Mouse (Mus musculus) gastrocnemius, postnatal 36 days (tissue): ENCODE results near the gene Wdr31. TPM values are rescaled to one million over a fixed set of nuclear protein-coding genes. Genes with fewer than 3 reads are reported as not detected.
"Not testable (repeated sequence)": the region's sequence is repeated elsewhere in the genome, so short reads cannot be mapped to it uniquely, and the experiment has no call there.

ENCODE experiments used
- DNase-seq, 2 experiments: peaks; one replicate each; pipeline ENCODE4 v3.0.0; 2022
- intact Hi-C: fragments of 180-260 bp; cut with DNase I; formaldehyde crosslinking; loops from one replicate; pipeline ENCODE4 v1.15.1; 2025
- total RNA-seq, 2 experiments: library from RNA; stranded (reverse); gene quantifications; 2 replicates each; pipeline ENCODE4 v1.2.3; 2021

The Wdr31 gene
- total RNA-seq, 2 experiments from 2014 or later, result 0.22 TPM; not detected in 1

- DNase-seq, result no peak
- intact Hi-C loops, result no loop called here
These were observed 30.1 kb upstream of the Wdr31 start for GRCm38 (mm10) chr4:62500799-62501198.

GRCm38 (mm10) chr4:62496815-62497214 lies 26.1 kb upstream of the Wdr31 start:
- intact Hi-C loops, result loop anchor here (5.0 kb wide), 1 partner anchor 40 kb away; no protein-coding TSS in a partner anchor
- DNase-seq, result no peak

- DNase-seq, result peak in 1 of 2 experiments; percentile 26
These were observed 25.2 kb upstream of the Wdr31 start for GRCm38 (mm10) chr4:62495946-62496345.

GRCm38 (mm10) chr4:62494230-62494629 lies 23.5 kb upstream of the Wdr31 start:
- intact Hi-C loops, result no loop called here

More at GRCm38 (mm10) chr4:62495946-62496345, 25.2 kb upstream of the Wdr31 start:
- intact Hi-C loops, result loop anchor here (5.0 kb wide), 1 partner anchor 39 kb away; no protein-coding TSS in a partner anchor

GRCm38 (mm10) chr4:62492682-62493081 lies 22.0 kb upstream of the Wdr31 start:
- no peak for DNase-seq
- intact Hi-C loops, result no loop called here

More at GRCm38 (mm10) chr4:62494230-62494629, 23.5 kb upstream of the Wdr31 start:
- DNase-seq, result no peak

- intact Hi-C loops, result no loop called here
These were observed 17.2 kb upstream of the Wdr31 start for GRCm38 (mm10) chr4:62487914-62488313.

GRCm38 (mm10) chr4:62487172-62487571 lies 16.5 kb upstream of the Wdr31 start:
- DNase-seq, result no peak
- intact Hi-C loops, result no loop called here

More at GRCm38 (mm10) chr4:62487914-62488313, 17.2 kb upstream of the Wdr31 start:
- no peak for DNase-seq

- intact Hi-C loops, result no loop called here
- DNase-seq, result no peak
These were observed 15.5 kb upstream of the Wdr31 start for GRCm38 (mm10) chr4:62486162-62486696.

GRCm38 (mm10) chr4:62485450-62486161 lies 14.9 kb upstream of the Wdr31 start:
- DNase-seq, result no peak
- intact Hi-C loops, result no loop called here

- DNase-seq, result no peak
These were observed 14.2 kb upstream of the Wdr31 start for GRCm38 (mm10) chr4:62484928-62485327.

GRCm38 (mm10) chr4:62480709-62481605 lies 10.3 kb upstream of the Wdr31 start:
- intact Hi-C loops, result no loop called here
- no peak for DNase-seq

More at GRCm38 (mm10) chr4:62484928-62485327, 14.2 kb upstream of the Wdr31 start:
- intact Hi-C loops, result no loop called here

- DNase-seq, result no peak
- intact Hi-C loops, result no loop called here
These were observed 9.4 kb upstream of the Wdr31 start, which contains the start of gene Bspry for GRCm38 (mm10) chr4:62479937-62480708. Gene Bspry (plus strand): TSS chr4:62480053.

GRCm38 (mm10) chr4:62479593-62479936 lies 8.9 kb upstream of the Wdr31 start:
- intact Hi-C loops, DNase-seq: not testable (repeated sequence)

GRCm38 (mm10) chr4:62477542-62478244 lies 7.0 kb upstream of the Wdr31 start:
- intact Hi-C loops, result no loop called here
- DNase-seq, result no peak

GRCm38 (mm10) chr4:62475793-62476192 lies 5.1 kb upstream of the Wdr31 start:
- DNase-seq, result no peak
- intact Hi-C loops, result no loop called here

- intact Hi-C loops, result no loop called here
- DNase-seq, result no peak
These were observed 4.4 kb upstream of the Wdr31 start for GRCm38 (mm10) chr4:62475131-62475530.

GRCm38 (mm10) chr4:62472071-62472470 lies 1.4 kb upstream of the Wdr31 start:
- DNase-seq, result no peak
- intact Hi-C loops, result no loop called here

GRCm38 (mm10) chr4:62468158-62468557 lies 2.5 kb downstream of the Wdr31 start:
- intact Hi-C loops, result no loop called here
- no peak for DNase-seq

- no peak for DNase-seq
- intact Hi-C loops, result no loop called here
These were observed 7.6 kb downstream of the Wdr31 start for GRCm38 (mm10) chr4:62463124-62463523.

GRCm38 (mm10) chr4:62460348-62460747 lies 10.3 kb downstream of the Wdr31 start:
- no peak for DNase-seq
- intact Hi-C loops, result no loop called here
